Mouse (Mus musculus) mesoderm, embryonic 11.5 days (tissue): Measurements from ENCODE around the gene Hist1h2ah.
A peak's percentile ranks its signal among the peaks of the same experiment; 100 is the strongest.
"Not testable (repeated sequence)": the region's sequence is repeated elsewhere in the genome, so short reads cannot be mapped to it uniquely, and the experiment has no call there.

Experiments used
- DNase-seq: peaks from one replicate; pipeline ENCODE4 v3.0.0-alpha.2; 2012; ENCODE audit warnings: low read depth, low spot score

Gene Hist1h2ah

GRCm38 (mm10) chr13:22035267-22036148, at the start of gene Hist1h2ah, which contains the start of gene Hist1h2bk:
Hist1h2ah (minus strand) TSS chr13:22035568.
Hist1h2bk (plus strand) TSS chr13:22035870.
- peak; percentile 95 for DNase-seq

GRCm38 (mm10) chr13:22084140-22084539, 48.8 kb upstream of the Hist1h2ah start, which contains the start of gene Vmn1r188:
Vmn1r188 (plus strand) TSS chr13:22084440.
- DNase-seq, result not testable (repeated sequence)

GRCm38 (mm10) chr13:22063468-22063867, 28.1 kb upstream of the Hist1h2ah start:
- no peak for DNase-seq

GRCm38 (mm10) chr13:22061422-22061821, 26.1 kb upstream of the Hist1h2ah start:
- no peak for DNase-seq

- DNase-seq, result no peak
Measured at GRCm38 (mm10) chr13:22053754-22054153, 18.4 kb upstream of the Hist1h2ah start.

- DNase-seq, result no peak
Measured at GRCm38 (mm10) chr13:22051523-22051859, 16.1 kb upstream of the Hist1h2ah start.

GRCm38 (mm10) chr13:22050591-22051522, 15.5 kb upstream of the Hist1h2ah start:
- peak; percentile 95 for DNase-seq

- DNase-seq, result peak; percentile 92
Measured at GRCm38 (mm10) chr13:22049737-22050440, 14.5 kb upstream of the Hist1h2ah start.

- DNase-seq, result no peak
Measured at GRCm38 (mm10) chr13:22049041-22049440, 13.7 kb upstream of the Hist1h2ah start.

- DNase-seq, result no peak
Measured at GRCm38 (mm10) chr13:22045311-22045710, 9.9 kb upstream of the Hist1h2ah start.

- DNase-seq, result no peak
Measured at GRCm38 (mm10) chr13:22044432-22045155, 9.2 kb upstream of the Hist1h2ah start.

- DNase-seq, result no peak
Measured at GRCm38 (mm10) chr13:22043503-22044431, 8.4 kb upstream of the Hist1h2ah start.

- DNase-seq, result peak; percentile 98
Measured at GRCm38 (mm10) chr13:22042568-22043502, 7.5 kb upstream of the Hist1h2ah start, which contains the start of the genes Hist1h2ag and Hist1h2bj. Hist1h2ag (minus strand) TSS chr13:22042944. Hist1h2bj (plus strand) TSS chr13:22043214.

GRCm38 (mm10) chr13:22041651-22042567, 6.5 kb upstream of the Hist1h2ah start:
- no peak for DNase-seq

- DNase-seq, result peak; percentile 95
Measured at GRCm38 (mm10) chr13:22041142-22041536, 5.8 kb upstream of the Hist1h2ah start, which contains the start of gene Hist1h4i. Hist1h4i (minus strand) TSS chr13:22041362.

GRCm38 (mm10) chr13:22040464-22041141, 5.2 kb upstream of the Hist1h2ah start:
- DNase-seq, result no peak
